Comparison of ENCODE assay signal across 11 mouse cellular contexts in genomic region chr12:79541581-79541980, GRCm38 (mm10).
A peak's percentile ranks its signal among the peaks of the same experiment; 100 is the strongest.
DNase-seq lines count a peak whose midpoint lies in the region; ATAC-seq and TF ChIP-seq lines count a peak whose summit lies in the region.
"Had no signal": no experiment of that assay in that cellular context is flagged by ENCODE, and none has a peak within 500 bp of the region (broad histone marks: within the 10 kb centered on the region; RNA-seq: fewer than 3 reads in every experiment).

No protein-coding gene starts in this region.

- no peaks in the 10 kb centered on the region for H3K9me3 ChIP-seq in heart, embryonic 10.5 days
- H3K9me3 ChIP-seq in lung, embryonic 14.5 days (ENCODE audit: low read depth, low read length): no peaks in the 10 kb centered on the region
- H3K9me3 ChIP-seq in stomach, embryonic 16.5 days (replicated peaks; ENCODE audit: control insufficient read depth, low read length): no peaks in the 10 kb centered on the region

- no peaks in the 10 kb centered on the region for H3K36me3 ChIP-seq in heart, embryonic 10.5 days
- H3K36me3 ChIP-seq in lung, embryonic 14.5 days (ENCODE audit: insufficient read depth): no peaks in the 10 kb centered on the region
- no peaks in the 10 kb centered on the region for H3K36me3 ChIP-seq in stomach, embryonic 16.5 days (ENCODE audit: control insufficient read depth, insufficient read depth, low read length)

- WGBS in heart, embryonic 10.5 days: 84% methylated on average over 6 of the region's 6 CpGs
- 60% methylated on average over 6 of the region's 6 CpGs for WGBS in lung, embryonic 14.5 days
- 53% methylated on average over 6 of the region's 6 CpGs for WGBS in stomach, embryonic 16.5 days

- peak; percentile 56 for DNase-seq in heart, adult 11 months
- DNase-seq in heart, embryonic 10.5 days (ENCODE audit: low spot score): no peak
- DNase-seq in kidney, adult 8-10 months: peak; percentile 75 to 93
- peak; percentile 62 for DNase-seq in lung, embryonic 14.5 days
- no peak for DNase-seq in left cerebral cortex, adult 2 months (ENCODE audit: extremely low spot score in 1 of 2, low spot score in 2 of 2)
- DNase-seq in T-cell, adult 2 months (ENCODE audit: low spot score): no peak
- DNase-seq in left cerebral cortex, postnatal 4 days: no peak
- DNase-seq: cerebellum, adult 18-20 months; heart, postnatal 10 days; right cerebral cortex, postnatal 14 days had no signal

- H3K4me1 ChIP-seq in heart, embryonic 10.5 days: no peaks in the 10 kb centered on the region
- H3K4me1 ChIP-seq in lung, embryonic 14.5 days (ENCODE audit: insufficient read depth): peaks cover 4% of the 10 kb centered on the region
- H3K4me1 ChIP-seq in stomach, embryonic 16.5 days (ENCODE audit: control insufficient read depth, insufficient read depth, low read length): peaks cover 22% of the 10 kb centered on the region

- no peaks in the 10 kb centered on the region for H3K27me3 ChIP-seq in heart, embryonic 10.5 days (ENCODE audit: insufficient read depth, poor library complexity, severe bottlenecking)
- H3K27me3 ChIP-seq in lung, embryonic 14.5 days (ENCODE audit: insufficient read depth, low read length): no peaks in the 10 kb centered on the region
- H3K27me3 ChIP-seq in stomach, embryonic 16.5 days (ENCODE audit: control insufficient read depth, insufficient read depth, low read length): no peaks in the 10 kb centered on the region

- no peak overlapping the region for H3K27ac ChIP-seq in heart, embryonic 10.5 days
- H3K27ac ChIP-seq in lung, embryonic 14.5 days (ENCODE audit: low read depth): peak overlapping the region; percentile 71; the same call in 1 of the 2 replicates
- peak overlapping the region; percentile 76 for H3K27ac ChIP-seq in stomach, embryonic 16.5 days (ENCODE audit: low read length)
- H3K27ac ChIP-seq in left cerebral cortex, adult 2 months: no peak overlapping the region

- H3K9ac ChIP-seq in lung, embryonic 14.5 days: no peak overlapping the region
- no peak overlapping the region for H3K9ac ChIP-seq in stomach, embryonic 16.5 days (ENCODE audit: low read length)

- intact Hi-C loops in left cerebral cortex, adult 2 months (cut with DNase I): no loop called here
- intact Hi-C loops in left cerebral cortex, postnatal 4 days (cut with DNase I): no loop called here

- no peak for ATAC-seq in lung, embryonic 14.5 days (ENCODE audit: insufficient read depth)
- peak; percentile 68; the same call in 1 of the 2 replicates for ATAC-seq in stomach, embryonic 16.5 days (ENCODE audit: insufficient read depth, low FRiP score)

- no peak overlapping the region for H3K4me2 ChIP-seq in lung, embryonic 14.5 days
- no peak overlapping the region for H3K4me2 ChIP-seq in stomach, embryonic 16.5 days (ENCODE audit: low read depth, low read length)

- TF ChIP-seq CTCF in lung, embryonic 14.5 days (IDR thresholded peaks at IDR 0.05; ENCODE audit: low read depth): no peak
- TF ChIP-seq CTCF in left cerebral cortex, adult 2 months (IDR thresholded peaks at IDR 0.05): no peak

- H3K4me3 ChIP-seq in heart, embryonic 10.5 days: no peak overlapping the region
- H3K4me3 ChIP-seq in lung, embryonic 14.5 days (ENCODE audit: low read depth, low read length): no peak overlapping the region
- no peak overlapping the region for H3K4me3 ChIP-seq in stomach, embryonic 16.5 days (replicated peaks; ENCODE audit: low read length)
- H3K4me3 ChIP-seq in left cerebral cortex, adult 2 months: no peak overlapping the region

Comparison
In these comparisons a context has a peak if more than half of its experiments do, and no peak if none do; other contexts are left out.
1. DNase-seq: peak in heart, adult 11 months (single experiment), kidney, adult 8-10 months (2 of 2) and lung, embryonic 14.5 days (single experiment); none in heart, embryonic 10.5 days (single experiment), left cerebral cortex, adult 2 months (0 of 2), T-cell, adult 2 months (single experiment) and left cerebral cortex, postnatal 4 days (single experiment).
2. H3K27ac ChIP-seq: peak in lung, embryonic 14.5 days (single experiment) and stomach, embryonic 16.5 days (single experiment); none in heart, embryonic 10.5 days (single experiment) and left cerebral cortex, adult 2 months (single experiment).